Mouse (Mus musculus) ES-Bruce4 (cell line): Measurements from ENCODE around the gene Sgpp2.

Experiments used
- CTCF ChIP-seq: IDR thresholded peaks from one replicate; pipeline ENCODE4 v1.8.1; 2011; ENCODE audit warnings: low read depth, low read length
- EP300 ChIP-seq: IDR thresholded peaks from 2 replicates; pipeline ENCODE4 v1.6.1; 2011; ENCODE audit warnings: low read depth, low read length; ENCODE audit not compliant: insufficient read depth

DNA sequence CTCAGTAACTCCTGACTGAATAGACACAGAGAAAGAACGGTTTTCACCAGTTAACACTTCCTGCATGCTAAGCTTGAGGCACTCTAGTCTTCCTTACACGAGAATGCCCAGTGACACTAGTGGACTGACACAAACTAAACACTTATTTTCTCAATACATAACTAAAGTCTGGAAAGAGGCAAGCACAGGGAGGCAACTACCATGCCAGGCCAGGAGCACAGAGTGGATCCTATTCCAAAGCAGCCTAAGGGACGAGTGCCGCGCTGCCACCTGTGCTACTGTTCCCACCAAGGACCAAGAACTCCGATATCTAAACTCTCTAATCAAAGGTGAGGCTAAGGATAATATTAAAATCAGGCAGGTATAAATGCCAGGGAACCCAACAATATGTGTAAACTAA, 136.6 kb downstream of the Sgpp2 start:
- TF ChIP-seq EP300 (no peak), CTCF (no peak)
